Mouse (Mus musculus) hindbrain, embryonic 16.5 days (tissue): ENCODE results near the gene Nupr1. TPM values are rescaled to one million over a fixed set of nuclear protein-coding genes. Genes with fewer than 3 reads are reported as not detected.
A peak's percentile ranks its signal among the peaks of the same experiment; 100 is the strongest.

Experiments used
- ATAC-seq: fragments of 200-750 bp; cut with Nextera tagmentation; 2 replicates; pipeline ENCODE4 v1.8.0; 2017; ENCODE audit warnings: moderate TSS enrichment, moderate library complexity
- H3K27ac ChIP-seq: fragments of 300-500 bp; sonication (generic); 2 replicates; pipeline ENCODE4 v1.5.1; 2014; ENCODE audit warnings: low read depth, mild to moderate bottlenecking, control low read depth, low read length, moderate library complexity
- H3K27me3 ChIP-seq: fragments of 300-500 bp; sonication (generic); replicated peaks from 2 replicates; pipeline ENCODE4 v1.6.1; 2014; ENCODE audit warnings: low read length; ENCODE audit not compliant: control insufficient read depth, insufficient read depth
- H3K36me3 ChIP-seq: fragments of 300-500 bp; sonication (generic); 2 replicates; pipeline ENCODE4 v1.6.1; 2014; ENCODE audit warnings: mild to moderate bottlenecking, low read length, moderate library complexity, mixed read lengths; ENCODE audit not compliant: control insufficient read depth, insufficient read depth
- H3K4me1 ChIP-seq: fragments of 300-500 bp; sonication (generic); 2 replicates; pipeline ENCODE4 v1.6.1; 2014; ENCODE audit warnings: low read depth, low read length; ENCODE audit not compliant: control insufficient read depth, insufficient read depth
- H3K4me2 ChIP-seq: fragments of 300-500 bp; sonication (generic); 2 replicates; pipeline ENCODE4 v1.6.1; 2014; ENCODE audit warnings: mild to moderate bottlenecking, low read length, control low read depth, moderate library complexity
- H3K4me3 ChIP-seq: fragments of 300-500 bp; sonication (generic); 2 replicates; pipeline ENCODE4 v1.5.1; 2014; ENCODE audit warnings: mild to moderate bottlenecking, low read length, control low read depth, moderate library complexity
- H3K9ac ChIP-seq: fragments of 300-500 bp; sonication (generic); 2 replicates; pipeline ENCODE4 v1.6.1; 2014; ENCODE audit warnings: low read depth, mild to moderate bottlenecking, control low read depth, low read length, moderate library complexity
- H3K9me3 ChIP-seq: fragments of 300-500 bp; sonication (generic); 2 replicates; pipeline ENCODE4 v1.6.1; 2014; ENCODE audit warnings: mild to moderate bottlenecking, low read length, moderate library complexity; ENCODE audit not compliant: control insufficient read depth
- WGBS: fragments of 180-500 bp; shearing (Covaris S2); extraction: QIAGEN DNeasy Blood & Tissue Kit; methylation state at CpG from one replicate; pipeline ENCODE4 v1.1.7; 2014; 5-methylcytosine and 5-hydroxymethylcytosine counted together
- polyA plus RNA-seq: library from polyadenylated mRNA; unstranded; fragments of >200 nt; fragmentation: Nextera tagmentation; extraction: Ambion mirVana; gene quantifications from 2 replicates; pipeline ENCODE4 v1.2.1, GENCODE M21; 2015

Nupr1 gene
- polyA plus RNA-seq, 1 experiment from 2014 or later: 14.8 TPM

GRCm38 (mm10) chr7:126594862-126595561 lies 35.6 kb downstream of the Nupr1 start, which contains the start of gene Il27:
Gene Il27 (minus strand): TSS chr7:126594941.
- Histone ChIP-seq H3K4me3 (no peak within 1 kb of the TSS), H3K4me2 (no peak within 1 kb of the TSS), H3K36me3 (no peaks in the 10 kb centered on the region), H3K27ac (no peak within 1 kb of the TSS), H3K27me3 (no peaks in the 10 kb centered on the region; the same call in 1 of the 2 replicates), H3K9ac (no peak within 1 kb of the TSS), H3K4me1 (no peaks in the 10 kb centered on the region), H3K9me3 (no peaks in the 10 kb centered on the region)
- WGBS: 87% methylated on average over 11 of the region's 11 CpGs
- ATAC-seq: no peak

GRCm38 (mm10) chr7:126587779-126588178 lies 42.9 kb downstream of the Nupr1 start:
- Histone ChIP-seq H3K9me3 (no peaks in the 10 kb centered on the region), H3K9ac (peak overlapping the region; percentile 31), H3K4me3 (no peak overlapping the region), H3K36me3 (no peaks in the 10 kb centered on the region), H3K4me2 (peak overlapping the region; percentile 42; the same call in 1 of the 2 replicates), H3K4me1 (no peaks in the 10 kb centered on the region; the same call in none of the 2 replicates), H3K27ac (no peak overlapping the region), H3K27me3 (no peaks in the 10 kb centered on the region)
- 4% methylated on average over 16 of the region's 16 CpGs for WGBS
- peak; percentile 47; the same call in 1 of the 2 replicates for ATAC-seq

- ATAC-seq: no peak
- Histone ChIP-seq H3K4me3 (no peak overlapping the region), H3K9ac (no peak overlapping the region), H3K36me3 (no peaks in the 10 kb centered on the region), H3K9me3 (no peaks in the 10 kb centered on the region), H3K4me2 (no peak overlapping the region), H3K27ac (no peak overlapping the region), H3K27me3 (no peaks in the 10 kb centered on the region), H3K4me1 (peaks cover 8% of the 10 kb centered on the region)
- WGBS: 72% methylated on average over 8 of the region's 8 CpGs
Measured at GRCm38 (mm10) chr7:126586839-126587238, 43.8 kb downstream of the Nupr1 start.

- Histone ChIP-seq H3K9me3 (no peaks in the 10 kb centered on the region), H3K9ac (no peak within 1 kb of the TSS), H3K4me2 (no peak within 1 kb of the TSS), H3K27me3 (no peaks in the 10 kb centered on the region), H3K27ac (no peak within 1 kb of the TSS), H3K4me1 (peaks cover 10% of the 10 kb centered on the region), H3K4me3 (no peak within 1 kb of the TSS), H3K36me3 (no peaks in the 10 kb centered on the region)
- ATAC-seq: no peak
- 78% methylated on average over 6 of the region's 6 CpGs for WGBS
Measured at GRCm38 (mm10) chr7:126585717-126586116, 44.9 kb downstream of the Nupr1 start, which contains the start of gene Cln3. Gene Cln3 (minus strand): TSS chr7:126585817.

- ATAC-seq: no peak
- Histone ChIP-seq H3K9me3 (no peaks in the 10 kb centered on the region), H3K4me3 (peak within 1 kb of the TSS; percentile 65), H3K27me3 (no peaks in the 10 kb centered on the region), H3K9ac (no peak within 1 kb of the TSS; the same call in 1 of the 2 replicates), H3K4me1 (peaks cover 10% of the 10 kb centered on the region), H3K27ac (peak within 1 kb of the TSS; percentile 90; the same call in 1 of the 2 replicates), H3K4me2 (peak within 1 kb of the TSS; percentile 74), H3K36me3 (no peaks in the 10 kb centered on the region)
- WGBS: 82% methylated on average over 8 of the region's 8 CpGs
Measured at GRCm38 (mm10) chr7:126584506-126584977, 46.1 kb downstream of the Nupr1 start, which contains the start of gene Apobr. Gene Apobr (plus strand): TSS chr7:126584942.

- no peaks in the 10 kb centered on the region for H3K27me3 ChIP-seq
- peak overlapping the region; percentile 74 for H3K4me2 ChIP-seq
- no peaks in the 10 kb centered on the region for H3K9me3 ChIP-seq
- H3K4me3 ChIP-seq: peak overlapping the region; percentile 65
- peaks cover under 1% of the 10 kb centered on the region; the same call in 1 of the 2 replicates for H3K36me3 ChIP-seq
- H3K27ac ChIP-seq: peak overlapping the region; percentile 90
- 65% methylated on average over 6 of the region's 6 CpGs for WGBS
- ATAC-seq: no peak
- peak overlapping the region; percentile 72 for H3K9ac ChIP-seq
- H3K4me1 ChIP-seq: peaks cover 10% of the 10 kb centered on the region
Measured at GRCm38 (mm10) chr7:126583761-126584160, 46.9 kb downstream of the Nupr1 start.

GRCm38 (mm10) chr7:126583251-126583709 lies 47.4 kb downstream of the Nupr1 start:
- Histone ChIP-seq H3K36me3 (peaks cover 3% of the 10 kb centered on the region), H3K4me1 (peaks cover 10% of the 10 kb centered on the region), H3K27ac (peak overlapping the region; percentile 90), H3K4me3 (peak overlapping the region; percentile 65), H3K27me3 (no peaks in the 10 kb centered on the region), H3K4me2 (peak overlapping the region; percentile 74), H3K9me3 (no peaks in the 10 kb centered on the region), H3K9ac (peak overlapping the region; percentile 72)
- WGBS: 2% methylated on average over 22 of the region's 22 CpGs
- peak; percentile 92 for ATAC-seq

- peak overlapping the region; percentile 65 for H3K4me3 ChIP-seq
- H3K27ac ChIP-seq: peak overlapping the region; percentile 51; the same call in 1 of the 2 replicates
- peak overlapping the region; percentile 74 for H3K4me2 ChIP-seq
- peaks cover 5% of the 10 kb centered on the region for H3K36me3 ChIP-seq
- 2% methylated on average over 19 of the region's 20 CpGs for WGBS
- peak overlapping the region; percentile 72 for H3K9ac ChIP-seq
- no peaks in the 10 kb centered on the region for H3K9me3 ChIP-seq
- no peaks in the 10 kb centered on the region for H3K27me3 ChIP-seq
- peak; percentile 48 for ATAC-seq
- H3K4me1 ChIP-seq: peaks cover 10% of the 10 kb centered on the region
Measured at GRCm38 (mm10) chr7:126582759-126583158, 47.9 kb downstream of the Nupr1 start.

- no peaks in the 10 kb centered on the region for H3K9me3 ChIP-seq
- no peak overlapping the region for H3K4me3 ChIP-seq
- peak overlapping the region; percentile 31 for H3K4me2 ChIP-seq
- no peak overlapping the region for H3K9ac ChIP-seq
- H3K4me1 ChIP-seq: peaks cover 10% of the 10 kb centered on the region
- WGBS: 84% methylated on average over 6 of the region's 6 CpGs
- H3K27ac ChIP-seq: no peak overlapping the region
- ATAC-seq: no peak
- peaks cover 9% of the 10 kb centered on the region for H3K36me3 ChIP-seq
- no peaks in the 10 kb centered on the region for H3K27me3 ChIP-seq
Measured at GRCm38 (mm10) chr7:126581661-126582060, 49.0 kb downstream of the Nupr1 start.
